Mouse (Mus musculus) R1 (cell line): ENCODE data around the gene Prdx6b.

Experiments
- DNase-seq: peaks from one replicate; pipeline ENCODE4 v3.0.0-alpha.2; 2018; ENCODE audit warnings: low read depth, low spot score

Gene Prdx6b

GRCm38 (mm10) chr2:80292172-80292571, at the start of gene Prdx6b:
Prdx6b (plus strand) TSS chr2:80292472.
- no peak for DNase-seq

- no peak for DNase-seq
Observed at GRCm38 (mm10) chr2:80247466-80247865, 44.8 kb upstream of the Prdx6b start.

- DNase-seq: no peak
Observed at GRCm38 (mm10) chr2:80247868-80248267, 44.4 kb upstream of the Prdx6b start.

- DNase-seq: no peak
Observed at GRCm38 (mm10) chr2:80259888-80260672, 32.2 kb upstream of the Prdx6b start.

DNA sequence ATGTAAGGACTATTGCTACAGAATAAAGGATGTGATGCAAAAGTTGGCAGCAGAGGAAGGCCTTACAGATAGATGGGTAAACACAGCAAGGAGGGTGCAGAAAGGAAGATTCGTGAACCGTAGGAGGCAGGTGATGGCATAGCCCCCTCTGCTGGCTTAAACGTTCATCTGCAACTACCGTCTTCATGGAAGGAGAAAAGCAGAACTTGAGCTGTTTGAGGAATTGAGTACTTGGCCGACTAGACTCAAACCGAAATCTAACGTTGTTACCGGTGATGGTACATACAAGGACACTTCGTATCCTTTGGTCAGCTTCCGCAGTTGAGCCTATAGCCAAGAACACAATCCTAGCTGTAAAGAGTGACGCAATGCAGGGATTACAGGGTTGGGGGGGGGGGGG, 25.4 kb upstream of the Prdx6b start:
- peak; percentile 70 for DNase-seq

GRCm38 (mm10) chr2:80268053-80268452, 24.2 kb upstream of the Prdx6b start:
- peak; percentile 39 for DNase-seq

- no peak for DNase-seq
Observed at GRCm38 (mm10) chr2:80271431-80271830, 20.8 kb upstream of the Prdx6b start.

GRCm38 (mm10) chr2:80273038-80273437, 19.2 kb upstream of the Prdx6b start:
- no peak for DNase-seq

DNA sequence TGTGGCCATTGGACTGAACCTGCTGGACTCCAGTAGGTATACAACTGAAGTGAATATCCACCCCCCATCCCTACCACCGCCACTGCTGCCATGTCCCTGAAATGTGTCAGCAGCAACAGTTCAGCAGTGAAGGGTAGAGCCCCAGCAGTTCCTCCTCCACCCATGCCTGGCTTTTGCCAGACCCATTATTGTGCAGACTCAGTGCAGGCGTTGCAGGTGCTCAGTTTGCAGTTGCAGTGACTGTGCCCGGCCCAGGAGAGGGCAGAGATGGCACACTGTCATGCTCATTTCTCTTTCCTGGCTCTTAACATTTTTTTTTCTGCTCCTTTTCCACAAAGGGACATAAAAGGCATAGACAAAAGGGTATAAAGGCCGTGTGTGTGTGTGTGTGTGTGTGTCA, 18.5 kb upstream of the Prdx6b start:
- no peak for DNase-seq

DNA sequence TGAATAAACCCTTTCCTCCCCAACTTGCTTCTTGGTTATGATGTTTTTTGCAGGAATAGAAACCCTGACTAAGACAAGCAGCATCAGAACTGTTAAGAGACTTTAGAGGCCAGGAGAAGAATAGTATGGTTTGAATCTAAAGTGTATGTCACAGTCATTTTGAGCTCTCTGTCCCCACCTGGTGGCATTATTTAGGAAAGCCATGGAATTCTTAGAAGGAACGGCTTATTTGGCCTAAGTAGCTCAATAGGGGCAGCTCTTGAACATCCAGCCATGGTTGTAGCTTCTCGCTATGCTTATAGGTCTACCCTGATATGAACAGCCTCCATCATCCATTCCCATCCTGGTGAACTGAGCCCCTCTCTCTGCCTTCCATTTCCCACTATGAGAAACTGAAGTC, 17.1 kb upstream of the Prdx6b start:
- peak; percentile 57 for DNase-seq

DNA sequence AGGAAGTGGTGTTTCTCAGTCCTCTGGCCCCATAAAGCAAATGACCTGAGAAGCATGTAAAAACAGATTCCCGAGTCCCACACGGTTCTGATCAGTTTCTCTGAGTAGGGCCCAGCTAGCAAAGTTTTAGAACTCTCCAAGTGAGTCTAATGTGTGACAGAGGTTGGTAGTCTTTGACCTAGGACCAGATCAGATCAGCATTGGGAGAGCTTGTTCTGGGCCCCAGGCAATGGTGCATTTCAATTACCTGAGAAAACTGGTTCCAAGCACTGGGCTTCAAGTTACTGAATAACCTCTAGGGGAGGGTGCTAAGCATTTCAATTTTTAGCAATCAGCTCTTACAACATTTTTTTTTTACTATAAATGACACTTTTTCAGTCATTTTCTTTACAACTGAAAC, 10.1 kb upstream of the Prdx6b start:
- DNase-seq: no peak

DNA sequence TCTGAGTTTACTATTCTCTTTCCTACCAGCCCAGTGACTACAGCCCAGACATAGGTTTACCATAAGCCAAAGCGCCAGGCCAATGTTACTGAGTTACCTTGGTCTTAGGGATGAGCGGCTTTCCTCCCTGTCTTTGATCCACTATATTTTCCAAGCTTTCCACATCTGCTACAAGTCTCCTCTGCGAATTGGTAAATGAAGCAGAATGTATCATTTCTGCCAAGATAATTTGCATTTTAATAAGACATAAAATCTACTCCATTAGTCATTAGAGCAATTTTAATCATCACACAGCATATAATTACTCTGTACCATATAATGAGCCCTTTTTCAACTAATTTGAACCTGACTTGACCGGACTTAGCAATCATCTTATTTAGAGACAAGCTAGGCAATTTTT, 5.9 kb upstream of the Prdx6b start:
- DNase-seq: no peak

DNA sequence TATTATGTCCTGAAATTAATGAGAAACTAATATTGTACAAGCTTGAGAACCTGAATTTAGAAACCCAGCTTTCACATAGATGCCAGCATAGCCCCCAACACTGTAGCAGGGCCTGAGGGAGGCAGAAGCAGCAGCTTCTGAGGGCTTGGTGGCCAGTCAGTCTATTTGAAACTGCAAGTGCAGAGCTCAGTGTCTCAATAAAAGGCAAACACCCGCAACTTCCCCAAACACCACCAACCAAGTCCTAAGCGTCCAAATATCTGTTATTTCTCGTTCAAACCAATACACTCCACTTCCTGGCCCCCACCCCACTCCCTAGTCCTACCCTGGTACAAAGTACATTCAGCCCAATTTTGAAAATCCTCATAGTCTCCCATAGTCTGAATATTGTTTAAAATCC, 6.1 kb downstream of the Prdx6b start:
- DNase-seq: no peak

GRCm38 (mm10) chr2:80300806-80301205, 8.5 kb downstream of the Prdx6b start:
- no peak for DNase-seq

DNA sequence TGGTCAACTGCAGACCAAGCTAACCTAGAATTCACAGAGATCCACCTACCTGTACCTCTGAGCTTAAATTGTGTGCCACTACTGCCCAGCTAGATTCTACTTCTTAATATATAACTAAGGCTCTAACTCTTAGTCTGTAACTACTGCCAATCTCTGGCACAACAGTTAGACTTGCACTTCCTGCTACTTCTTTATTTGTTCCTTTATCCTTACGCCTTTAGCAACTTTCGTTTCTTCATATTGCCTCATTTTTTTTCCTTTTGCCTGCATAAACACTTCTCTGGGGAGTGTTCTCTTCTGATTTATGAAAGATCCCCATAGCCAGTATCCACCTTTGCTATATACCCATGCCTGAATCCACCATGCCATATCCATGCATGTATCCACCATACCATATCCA, 11.7 kb downstream of the Prdx6b start:
- no peak for DNase-seq

GRCm38 (mm10) chr2:80307701-80308100, 15.4 kb downstream of the Prdx6b start:
- DNase-seq: no peak

DNA sequence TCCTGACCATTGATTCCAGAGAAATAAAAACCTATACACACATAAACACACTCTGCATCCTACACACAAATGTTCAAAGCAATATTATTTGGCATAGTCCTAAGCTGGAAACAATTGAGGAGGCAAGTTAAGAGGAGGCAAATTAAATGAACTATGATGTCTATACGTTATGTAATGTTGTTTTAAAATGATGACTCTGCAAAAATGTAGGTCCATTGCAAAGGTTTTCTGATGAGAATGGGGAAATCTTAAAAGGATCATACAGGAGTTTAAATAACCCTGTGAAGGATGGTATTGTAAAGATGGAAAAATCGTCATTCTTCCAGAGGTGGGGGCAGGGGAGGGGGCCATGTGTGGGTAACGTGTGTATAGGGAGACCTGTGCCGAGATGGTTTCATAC, 17.5 kb downstream of the Prdx6b start:
- no peak for DNase-seq

GRCm38 (mm10) chr2:80310772-80311171, 18.5 kb downstream of the Prdx6b start:
- no peak for DNase-seq

- no peak for DNase-seq
Observed at GRCm38 (mm10) chr2:80311350-80311749, 19.1 kb downstream of the Prdx6b start.

DNA sequence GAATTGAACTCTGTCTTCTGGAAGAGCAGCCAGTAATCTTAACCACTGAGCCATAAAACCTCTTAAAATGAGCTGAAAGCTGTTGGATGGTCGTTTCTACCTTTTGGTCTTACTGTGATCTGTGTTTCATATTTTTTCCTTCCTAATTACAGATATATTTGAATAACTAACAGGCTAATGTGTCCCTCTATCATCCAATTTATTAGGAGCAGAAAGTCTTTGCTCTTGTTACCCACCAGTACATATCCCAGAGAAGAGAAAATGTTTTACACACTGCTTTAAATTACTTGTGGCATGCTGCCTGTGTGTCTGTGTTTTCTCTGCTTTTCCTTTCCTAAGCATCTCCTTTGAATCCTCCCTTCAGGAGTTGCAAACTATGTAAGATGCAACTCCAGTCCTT, 21.9 kb downstream of the Prdx6b start:
- DNase-seq: no peak

- no peak for DNase-seq
Observed at GRCm38 (mm10) chr2:80314854-80315241, 22.6 kb downstream of the Prdx6b start.

GRCm38 (mm10) chr2:80315242-80316161, 23.2 kb downstream of the Prdx6b start, which contains the start of gene Dnajc10:
Dnajc10 (plus strand) TSS chr2:80315466.
- peak; percentile 90 for DNase-seq

DNA sequence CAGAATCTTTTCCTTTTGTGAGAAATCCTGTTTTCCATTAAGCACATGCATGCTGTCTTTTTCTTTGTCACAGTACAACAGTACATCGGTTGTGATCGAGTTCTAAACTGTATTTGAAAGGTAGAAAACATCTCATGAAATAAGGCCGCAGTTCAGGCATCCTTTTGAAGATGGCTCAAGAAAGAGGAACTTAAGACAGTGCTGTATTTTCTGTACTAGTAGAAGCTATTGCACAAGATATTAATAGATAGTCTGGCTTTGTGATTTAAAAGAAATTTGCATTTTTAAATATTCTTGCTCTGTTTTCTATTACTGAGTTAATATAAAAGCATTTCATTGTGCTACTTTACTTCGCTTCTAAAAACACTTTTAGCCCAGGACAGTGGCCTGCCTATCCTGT, 30.6 kb downstream of the Prdx6b start:
- no peak for DNase-seq
